Mouse (Mus musculus) gastrocnemius, adult 8-10 months (tissue): ENCODE data around the gene Bckdhb. TPM values are rescaled to one million over a fixed set of nuclear protein-coding genes. Genes with fewer than 3 reads are reported as not detected.

Experiments
- DNase-seq, 2 experiments: peaks; one replicate each; pipeline ENCODE4 v3.0.0; 2022; ENCODE audit warnings: low spot score in 2 of 2
- total RNA-seq, 4 experiments: library from RNA; stranded (reverse); gene quantifications; 2 replicates each; pipeline ENCODE4 v1.2.4; 2022

Gene Bckdhb
- total RNA-seq, 4 experiments from 2014 or later, result 37.0 to 61.2 (median 49.0) TPM

DNA sequence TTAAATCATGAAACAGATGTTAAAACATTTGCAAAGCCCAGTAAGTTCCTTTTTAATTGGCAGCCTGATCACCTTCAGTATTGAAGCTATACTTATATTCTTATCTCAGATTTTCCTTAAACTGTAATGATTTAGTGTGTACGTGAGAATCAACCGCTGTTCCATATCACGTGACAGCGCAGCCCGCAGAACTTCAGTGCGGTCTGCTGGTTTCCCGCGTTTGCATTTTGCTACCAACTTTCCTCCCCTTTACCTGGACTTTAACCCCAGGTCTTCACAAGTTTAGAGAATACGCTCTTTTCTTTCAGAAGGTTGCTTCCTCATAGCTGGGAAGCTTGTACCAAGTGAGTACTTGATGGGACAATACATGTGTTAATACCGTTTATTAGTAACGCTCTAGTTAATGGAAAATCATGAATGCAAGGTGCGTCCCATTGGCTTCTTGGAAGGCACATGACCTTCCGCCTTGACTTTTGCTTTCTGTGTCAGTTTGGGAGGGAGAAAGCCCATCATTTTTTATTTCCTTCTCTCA is 171.6 kb downstream of the Bckdhb start:
- DNase-seq, result no peak

DNA sequence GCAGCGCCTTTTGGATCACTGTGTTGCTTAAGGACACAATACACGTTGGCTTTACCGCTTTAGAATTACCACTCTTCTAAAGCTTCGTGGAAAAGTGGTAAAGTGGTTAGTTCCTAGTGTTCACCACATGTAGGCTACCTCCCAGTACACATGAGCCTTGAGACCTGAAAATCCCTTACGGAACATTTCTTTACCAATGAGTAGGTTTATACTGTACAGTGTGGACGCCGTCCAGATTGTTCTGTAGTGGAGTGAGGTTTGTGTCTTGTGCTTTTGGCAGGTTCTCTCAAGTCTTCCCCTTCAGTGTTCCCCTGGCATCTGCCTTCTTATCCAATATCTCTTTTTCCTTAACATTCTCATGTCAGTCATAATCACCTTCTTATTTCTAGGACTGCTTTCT is 178.4 kb downstream of the Bckdhb start:
- no peak for DNase-seq

DNA sequence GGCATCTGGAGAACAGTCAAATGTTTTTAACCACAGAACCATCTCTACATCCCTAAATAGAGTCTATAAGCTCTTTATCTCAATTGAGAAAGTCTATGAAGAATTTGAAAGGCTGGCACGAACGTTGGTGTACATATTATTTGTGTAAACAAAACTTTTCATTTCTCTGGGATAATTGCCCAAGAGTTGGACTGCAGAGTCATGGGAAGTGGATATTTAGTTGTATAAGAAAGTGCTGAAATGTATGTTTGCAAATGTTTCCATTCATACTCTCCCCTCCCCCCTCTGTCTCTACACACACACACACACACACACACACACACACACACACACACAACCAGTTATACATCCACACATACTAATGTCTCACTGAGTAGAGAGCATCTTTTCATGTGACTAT is 181.5 kb downstream of the Bckdhb start:
- DNase-seq, result no peak

DNA sequence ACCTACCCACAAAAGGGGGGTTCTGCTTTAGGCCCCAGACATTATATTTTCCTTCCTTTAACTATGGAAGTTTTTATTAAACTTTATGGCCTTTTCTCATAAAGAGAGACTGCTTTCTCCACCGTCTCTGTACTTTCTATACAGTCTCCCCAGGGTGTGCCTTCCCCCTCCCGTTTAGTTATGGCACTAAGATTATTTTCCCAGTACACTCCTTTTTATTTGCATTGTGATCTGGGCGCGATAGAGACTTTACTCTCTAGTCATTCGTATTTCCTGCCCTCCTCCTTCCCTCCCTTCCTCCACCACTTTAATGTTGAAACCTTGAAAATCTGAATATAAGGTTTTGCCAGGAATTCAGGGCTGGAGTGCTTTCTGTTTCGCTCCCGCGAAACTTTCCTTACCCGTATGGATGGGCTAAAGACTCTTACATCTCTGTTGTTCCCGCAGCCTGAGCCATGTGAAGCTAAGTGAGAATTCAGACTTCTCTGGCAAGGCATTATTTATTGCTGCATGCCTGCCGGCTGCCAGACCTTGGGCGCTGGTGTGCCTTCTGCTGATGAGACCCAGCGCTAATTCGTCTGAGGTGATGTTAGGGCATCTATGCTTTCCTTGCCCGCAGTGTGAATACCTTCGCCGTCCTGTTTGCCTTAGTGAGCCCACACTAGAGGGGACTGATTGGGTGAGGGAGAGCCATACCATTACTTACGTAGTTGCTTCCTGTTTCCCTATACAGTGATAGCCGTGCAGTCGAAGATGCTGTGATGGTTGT is 182.3 kb downstream of the Bckdhb start:
- no peak for DNase-seq

DNA sequence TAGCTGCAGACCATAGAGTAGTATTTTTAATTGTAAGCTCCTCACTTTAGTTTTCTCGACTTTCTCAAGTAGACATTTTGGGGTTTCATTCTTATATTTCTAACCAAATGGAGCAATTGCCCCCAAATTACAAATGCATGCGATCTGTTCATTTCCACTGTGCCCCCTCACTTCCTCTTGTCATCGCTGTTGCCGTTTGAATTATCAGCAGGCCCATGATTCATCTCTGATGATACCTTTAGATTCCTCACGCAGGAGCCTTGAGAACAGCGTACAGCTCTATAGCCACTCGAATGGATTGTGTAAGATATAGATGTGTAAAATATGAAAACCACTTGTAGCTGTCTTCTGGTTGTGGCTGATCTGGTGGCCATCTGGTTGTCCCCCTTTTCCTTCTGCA is 183.6 kb downstream of the Bckdhb start:
- DNase-seq, result no peak

DNA sequence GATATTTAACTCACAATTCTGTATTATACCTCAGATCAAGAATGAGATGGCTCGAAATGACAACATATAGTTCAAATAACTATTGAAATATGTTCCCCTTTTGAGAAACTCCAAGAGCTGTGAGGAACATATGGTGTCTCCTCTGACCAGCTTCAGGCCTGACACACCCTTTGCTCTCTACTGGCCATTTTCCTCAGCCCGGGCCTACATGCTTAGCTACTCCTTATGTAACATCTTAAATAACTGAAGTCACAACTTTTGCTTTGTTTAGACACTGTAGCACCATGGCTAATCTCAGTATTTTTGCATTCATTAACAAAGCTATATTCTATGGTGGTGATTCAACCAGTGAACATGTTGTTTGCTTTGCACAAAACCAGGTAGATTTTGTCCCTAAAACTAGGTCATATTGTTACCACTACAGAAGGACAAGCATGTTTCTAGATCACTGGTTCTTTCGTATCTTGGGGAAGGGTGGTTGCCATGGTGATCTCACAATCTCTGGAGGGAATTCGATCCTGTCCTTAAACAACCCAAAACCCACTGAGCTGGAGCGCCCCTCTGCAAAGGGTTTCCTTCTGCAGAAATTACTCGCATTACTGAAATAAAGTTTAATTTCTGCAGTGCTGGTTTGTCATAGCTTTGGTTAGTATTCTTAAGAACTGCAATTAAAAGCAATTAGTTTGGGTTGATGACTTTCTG is 185.0 kb downstream of the Bckdhb start:
- DNase-seq, result no peak

DNA sequence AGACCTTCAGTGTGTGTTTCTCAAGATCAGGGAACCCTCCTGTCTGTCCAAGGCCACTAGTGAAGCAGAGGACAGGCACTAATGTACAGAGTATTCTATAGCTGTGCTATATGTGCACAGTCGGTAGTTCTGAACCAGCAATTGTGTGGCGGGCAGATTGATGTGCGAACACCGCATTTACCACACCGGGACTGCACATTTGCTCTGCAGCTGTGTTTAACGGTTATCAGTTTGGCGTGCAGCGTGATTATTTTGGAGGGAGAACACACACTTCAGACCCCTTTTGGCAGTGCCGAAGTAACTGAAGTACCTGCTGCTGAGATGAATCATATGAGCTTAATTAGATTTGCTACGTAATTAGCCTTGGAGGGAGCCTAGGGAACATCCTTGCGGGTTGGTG is 185.7 kb downstream of the Bckdhb start:
- DNase-seq, result no peak

DNA sequence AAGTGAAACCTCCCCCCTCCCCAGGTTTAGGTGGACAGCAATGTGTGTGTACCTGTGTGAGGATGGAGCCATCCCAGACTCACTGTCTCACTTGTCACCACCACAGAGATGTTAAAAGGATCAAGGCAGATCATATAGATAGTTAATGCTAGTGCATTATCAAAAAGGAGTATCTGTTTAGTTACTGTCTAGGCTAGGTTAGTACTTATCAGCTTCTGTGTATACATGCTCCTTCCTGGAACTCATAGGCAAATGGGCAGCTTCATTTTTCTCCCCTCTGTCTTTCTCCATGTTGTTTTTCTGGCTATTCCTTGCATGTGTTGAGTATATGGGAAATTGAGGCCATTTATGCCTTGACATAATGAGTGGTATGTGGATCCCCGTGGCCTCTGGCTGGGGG is 187.4 kb downstream of the Bckdhb start:
- no peak for DNase-seq

DNA sequence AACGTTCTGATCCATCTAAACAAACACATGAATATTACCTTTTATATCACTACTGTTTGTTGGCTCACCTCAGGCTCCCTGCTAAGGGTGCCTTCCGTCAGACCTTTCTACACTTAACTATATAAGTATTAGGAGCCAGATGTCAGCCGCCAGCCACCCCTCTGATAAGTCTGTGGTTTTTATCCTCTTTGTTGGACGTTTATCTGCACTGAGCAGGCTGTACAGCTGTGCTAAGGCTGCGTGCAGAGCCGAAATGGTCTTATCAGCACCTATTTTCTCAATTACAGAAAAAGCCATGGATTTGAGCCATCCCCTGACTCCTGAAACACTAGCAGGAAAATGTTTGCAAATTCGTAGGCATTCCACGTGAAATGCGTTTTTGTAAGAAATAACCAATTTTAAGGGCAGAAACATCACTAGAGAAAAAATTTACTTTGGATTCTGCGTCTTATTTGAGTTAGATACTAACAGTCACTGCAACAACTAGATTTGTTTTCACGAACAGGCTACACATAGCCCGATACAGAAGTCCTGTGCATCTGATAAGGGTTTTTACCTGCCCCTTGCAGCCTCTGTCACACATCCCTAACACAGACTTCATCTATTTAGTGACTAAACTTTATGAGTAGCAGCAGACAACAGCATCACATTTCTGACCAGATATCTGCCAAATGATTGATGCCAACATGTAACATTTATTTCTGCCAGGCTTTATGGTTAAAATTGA is 188.1 kb downstream of the Bckdhb start:
- no peak for DNase-seq

DNA sequence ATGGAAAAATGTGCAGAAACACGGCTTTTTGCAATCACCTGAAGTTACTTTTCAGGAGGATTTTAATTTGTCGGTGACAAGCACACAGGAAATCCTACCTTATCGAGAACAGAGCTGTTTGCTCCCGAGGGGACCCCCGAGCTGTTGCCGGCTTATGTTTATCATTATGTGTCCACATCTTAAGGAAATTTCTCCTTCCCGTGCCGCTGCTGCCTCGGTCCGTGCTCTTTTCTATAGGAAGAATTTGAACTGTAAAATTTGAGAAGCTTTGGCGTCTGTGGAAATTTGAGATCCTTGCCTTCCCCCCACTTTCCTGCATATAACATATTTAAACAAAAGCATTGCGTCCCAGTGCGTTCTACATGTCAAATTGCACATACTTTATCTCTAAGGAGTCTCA is 189.3 kb downstream of the Bckdhb start:
- DNase-seq, result no peak

DNA sequence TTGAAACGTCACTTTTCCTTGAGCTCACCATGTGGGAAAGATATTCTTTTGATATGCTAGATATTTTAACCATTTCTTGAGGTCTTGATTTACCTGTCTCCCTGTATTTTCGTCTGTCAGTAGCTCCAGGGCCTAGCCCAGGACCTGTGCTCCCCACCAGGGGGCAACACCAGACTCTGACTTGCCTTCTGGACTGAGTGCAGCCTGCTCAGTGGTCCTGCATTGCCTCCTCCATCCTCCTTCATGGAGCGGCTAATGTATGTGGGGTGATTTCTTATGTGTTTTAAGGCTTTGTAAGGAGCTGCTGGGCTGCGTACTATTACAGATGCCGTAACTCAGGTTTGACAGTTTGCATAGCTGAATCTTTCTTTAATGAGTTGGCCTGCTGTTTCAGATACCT is 192.4 kb downstream of the Bckdhb start:
- DNase-seq, result no peak

DNA sequence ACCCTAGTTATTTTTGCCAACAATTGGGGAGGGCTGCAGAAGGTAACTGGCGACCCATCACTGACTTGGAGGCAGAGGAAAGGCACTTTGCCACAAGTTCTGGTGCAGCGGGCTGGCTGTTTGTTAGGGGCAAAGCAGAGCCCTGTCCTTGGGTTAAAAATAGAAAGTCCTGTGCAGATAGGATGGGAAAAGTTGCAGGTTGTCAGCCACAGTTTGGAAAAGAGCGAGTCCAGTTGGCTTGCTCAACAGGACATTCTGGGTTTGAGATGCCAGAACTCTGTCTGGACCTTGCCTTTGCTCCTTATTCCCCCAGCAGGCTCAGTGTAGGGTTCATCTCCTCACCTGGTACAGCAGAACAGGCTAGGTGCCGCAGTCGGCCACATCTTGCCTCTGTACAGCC is 200.1 kb downstream of the Bckdhb start:
- no peak for DNase-seq

DNA sequence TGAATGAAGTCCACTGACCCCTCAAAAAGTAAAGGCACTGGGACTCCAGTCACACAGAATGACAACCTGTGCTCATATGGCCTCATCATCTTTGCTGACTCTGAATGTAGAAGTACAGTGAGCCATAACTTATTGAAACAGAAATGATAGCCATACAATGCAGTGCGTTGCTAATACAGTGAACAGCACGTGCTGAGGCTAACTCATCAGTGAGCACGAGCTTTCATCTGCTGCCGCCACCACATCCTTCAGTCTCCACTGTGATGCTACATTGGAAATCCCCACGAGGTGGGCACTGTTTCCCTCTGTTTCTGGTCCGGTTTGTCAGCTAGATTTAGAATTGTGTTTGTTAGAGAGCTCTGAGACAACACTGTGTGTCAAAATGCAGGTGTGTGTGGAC is 205.4 kb downstream of the Bckdhb start:
- no peak for DNase-seq

DNA sequence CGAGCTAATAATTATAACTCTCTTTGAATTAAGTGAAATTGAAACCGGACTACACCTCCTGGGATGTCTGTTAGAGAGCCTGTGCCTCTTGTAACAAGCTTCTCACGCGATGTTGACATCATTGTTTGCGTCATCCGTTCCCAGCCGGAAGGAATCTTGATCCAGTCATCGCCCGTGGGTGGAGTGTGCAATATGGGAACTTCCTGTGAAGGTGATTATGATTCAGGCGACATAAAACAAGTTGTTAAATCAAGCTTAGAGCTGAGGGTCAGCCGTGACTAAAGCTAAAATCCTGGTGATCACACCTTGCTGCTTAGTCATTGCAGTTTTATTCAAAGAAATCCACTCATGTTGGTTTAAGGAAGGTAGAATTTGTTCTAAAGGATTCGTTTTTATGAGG is 210.1 kb downstream of the Bckdhb start:
- no peak for DNase-seq

DNA sequence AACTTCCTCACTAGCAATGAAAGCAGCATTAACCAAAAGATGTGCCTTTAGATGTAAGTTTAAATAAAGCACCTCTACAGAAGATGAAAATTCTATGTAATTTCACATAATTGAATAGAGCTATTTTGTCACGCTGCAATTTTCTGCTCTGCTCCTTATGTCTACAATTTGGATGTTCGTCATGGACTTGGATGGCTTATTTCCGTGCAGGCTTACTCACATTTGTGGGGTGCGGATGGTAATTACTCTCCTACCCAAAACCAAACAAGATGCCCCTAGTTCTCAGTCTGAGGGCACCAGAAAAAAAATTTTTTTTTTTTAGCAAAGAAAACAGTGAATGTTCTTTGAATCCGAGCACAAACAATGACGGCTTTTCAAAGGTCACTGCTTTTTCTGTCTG is 212.2 kb downstream of the Bckdhb start:
- no peak for DNase-seq

DNA sequence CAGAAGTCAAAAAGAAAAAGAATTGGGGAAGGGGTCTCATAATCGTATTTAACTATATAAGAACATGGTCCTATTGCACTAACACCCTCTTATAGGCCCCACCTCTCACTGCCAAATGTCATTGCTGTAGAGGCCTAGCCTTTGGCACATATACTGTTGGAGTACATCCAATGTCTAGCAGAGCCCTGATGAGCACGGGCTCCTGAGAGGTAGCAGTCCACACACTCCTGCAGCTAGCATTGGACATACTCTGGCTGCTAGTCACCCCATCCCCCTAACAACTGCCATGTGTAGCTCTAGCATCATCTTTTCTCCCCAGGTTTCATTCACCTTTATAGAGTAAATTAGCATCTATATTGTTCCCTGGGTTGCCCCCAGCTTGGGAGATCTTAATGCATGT is 223.2 kb downstream of the Bckdhb start:
- no peak for DNase-seq

Other genes starting within 250 kb of the Bckdhb start
- gene Elovl4, start 118.9 kb upstream of the Bckdhb start, total RNA-seq, result under 1 TPM in 3 of 4 experiments, not detected in 1; 0.12 to 0.35 (median 0.12) TPM
- under 1 TPM in 1 of 4 experiments, not detected in 3; 0.12 TPM for gene Ttk, start 90.5 kb upstream of the Bckdhb start, total RNA-seq